Mouse (Mus musculus): ENCODE measurements around the gene A630001G21Rik. TPM values are rescaled to one million over a fixed set of nuclear protein-coding genes. Genes with fewer than 3 reads are reported as not detected.
A peak's percentile ranks its signal among the peaks of the same experiment; 100 is the strongest.

A630001G21Rik gene
- total RNA-seq, 2 experiments from 2014 or later: 0.15 TPM; not detected in 1

GRCm38 (mm10) chr1:85763386-85763785 lies 15.1 kb downstream of the A630001G21Rik start:
- H3K27ac ChIP-seq: no peak overlapping the region
- intact Hi-C loops (cut with DNase I): no loop called here

GRCm38 (mm10) chr1:85761665-85762064 lies 16.8 kb downstream of the A630001G21Rik start:
- DNase-seq: no peak
- TF ChIP-seq CTCF (IDR thresholded peaks at IDR 0.05): no peak
- H3K4me3 ChIP-seq: no peak overlapping the region
- no peak overlapping the region for H3K27ac ChIP-seq
- intact Hi-C loops (cut with DNase I): no loop called here

More at GRCm38 (mm10) chr1:85763386-85763785, 15.1 kb downstream of the A630001G21Rik start:
- H3K4me3 ChIP-seq: no peak overlapping the region
- no peak for DNase-seq
- TF ChIP-seq CTCF (IDR thresholded peaks at IDR 0.05): no peak

- DNase-seq: no peak
- no peak overlapping the region for H3K4me3 ChIP-seq
- peak overlapping the region; percentile 88; the same call in 1 of the 2 replicates for H3K27ac ChIP-seq
- no peak for TF ChIP-seq CTCF (IDR thresholded peaks at IDR 0.05)
- intact Hi-C loops (cut with DNase I): loop anchor here (2.0 to 5.0 kb wide), 2 partner anchors 68 to 83 kb away; no protein-coding TSS in a partner anchor
Observed at GRCm38 (mm10) chr1:85758969-85759293, 19.5 kb downstream of the A630001G21Rik start.

GRCm38 (mm10) chr1:85758231-85758968 lies 20.0 kb downstream of the A630001G21Rik start:
- peak; percentile 59 for DNase-seq
- TF ChIP-seq CTCF (IDR thresholded peaks at IDR 0.05): no peak
- intact Hi-C loops (cut with DNase I): loop anchor here (2.0 to 5.0 kb wide), 2 partner anchors 68 to 84 kb away; no protein-coding TSS in a partner anchor
- Histone ChIP-seq H3K4me3 (peak overlapping the region; percentile 51), H3K27ac (peak overlapping the region; percentile 88)

- H3K4me3 ChIP-seq: peak overlapping the region; percentile 51
- no peak for TF ChIP-seq CTCF (IDR thresholded peaks at IDR 0.05)
- peak overlapping the region; percentile 88 for H3K27ac ChIP-seq
- intact Hi-C loops (cut with DNase I): loop anchor here (2.0 to 5.0 kb wide), 2 partner anchors 69 to 85 kb away; no protein-coding TSS in a partner anchor
- peak; percentile 50 for DNase-seq
Observed at GRCm38 (mm10) chr1:85757531-85758230, 20.8 kb downstream of the A630001G21Rik start.

GRCm38 (mm10) chr1:85751932-85752680 lies 26.3 kb downstream of the A630001G21Rik start:
- no peak for DNase-seq
- H3K4me3 ChIP-seq: no peak overlapping the region
- intact Hi-C loops (cut with DNase I): no loop called here
- H3K27ac ChIP-seq: peak overlapping the region; percentile 78
- TF ChIP-seq CTCF (IDR thresholded peaks at IDR 0.05): no peak

GRCm38 (mm10) chr1:85751494-85751893 lies 26.9 kb downstream of the A630001G21Rik start:
- peak; percentile 66 for DNase-seq
- peak overlapping the region; percentile 78 for H3K27ac ChIP-seq
- H3K4me3 ChIP-seq: no peak overlapping the region
- no peak for TF ChIP-seq CTCF (IDR thresholded peaks at IDR 0.05)
- intact Hi-C loops (cut with DNase I): no loop called here

GRCm38 (mm10) chr1:85750650-85751049 lies 27.8 kb downstream of the A630001G21Rik start:
- no peak for TF ChIP-seq CTCF (IDR thresholded peaks at IDR 0.05)
- intact Hi-C loops (cut with DNase I): no loop called here
- H3K4me3 ChIP-seq: no peak overlapping the region
- H3K27ac ChIP-seq: peak overlapping the region; percentile 78
- DNase-seq: no peak

GRCm38 (mm10) chr1:85749829-85750228 lies 28.6 kb downstream of the A630001G21Rik start:
- TF ChIP-seq CTCF (IDR thresholded peaks at IDR 0.05): no peak
- Histone ChIP-seq H3K4me3 (no peak overlapping the region), H3K27ac (peak overlapping the region; percentile 31; the same call in 1 of the 2 replicates)
- intact Hi-C loops (cut with DNase I): no loop called here
- DNase-seq: peak; percentile 30

GRCm38 (mm10) chr1:85746511-85746910 lies 31.9 kb downstream of the A630001G21Rik start:
- no peak for TF ChIP-seq CTCF (IDR thresholded peaks at IDR 0.05)
- DNase-seq: no peak
- Histone ChIP-seq H3K4me3 (no peak overlapping the region), H3K27ac (no peak overlapping the region)
- intact Hi-C loops (cut with DNase I): no loop called here

GRCm38 (mm10) chr1:85744539-85744938 lies 33.9 kb downstream of the A630001G21Rik start:
- Histone ChIP-seq H3K27ac (no peak overlapping the region), H3K4me3 (no peak overlapping the region)
- intact Hi-C loops (cut with DNase I): no loop called here
- no peak for TF ChIP-seq CTCF (IDR thresholded peaks at IDR 0.05)
- DNase-seq: no peak

GRCm38 (mm10) chr1:85742916-85743505 lies 35.4 kb downstream of the A630001G21Rik start:
- TF ChIP-seq CTCF (IDR thresholded peaks at IDR 0.05): no peak
- Histone ChIP-seq H3K27ac (no peak overlapping the region), H3K4me3 (no peak overlapping the region)
- DNase-seq: no peak
- intact Hi-C loops (cut with DNase I): no loop called here

Data from gastrocnemius, adult 2 months (tissue).